ENCODE assay signal across 8 mouse cellular contexts in genomic region chr19:6969665-6970381, GRCm38 (mm10). TPM values are rescaled to one million over a fixed set of nuclear protein-coding genes. Genes with fewer than 3 reads are reported as not detected.
DNase-seq lines count a peak whose midpoint lies in the region; ATAC-seq and TF ChIP-seq lines count a peak whose summit lies in the region.

No protein-coding gene starts in this region.

- TF ChIP-seq CTCF in left cerebral cortex, adult 2 months (IDR thresholded peaks at IDR 0.05), result peak; percentile 59

- H3K4me2 ChIP-seq in intestine, embryonic 16.5 days (ENCODE audit: low read depth, low read length), result peak overlapping the region; percentile 80
- H3K4me2 ChIP-seq in neural tube, embryonic 13.5 days, result peak overlapping the region; percentile 54

- no peaks in the 10 kb centered on the region for H3K27me3 ChIP-seq in intestine, embryonic 16.5 days (replicated peaks; ENCODE audit: control insufficient read depth, insufficient read depth, low read length)
- peaks cover 27% of the 10 kb centered on the region for H3K27me3 ChIP-seq in neural tube, embryonic 13.5 days

- H3K27ac ChIP-seq in left cerebral cortex, adult 2 months, result no peak overlapping the region
- H3K27ac ChIP-seq in intestine, embryonic 16.5 days (ENCODE audit: low read length), result peak overlapping the region; percentile 96
- H3K27ac ChIP-seq in neural tube, embryonic 13.5 days (replicated peaks), result peak overlapping the region; percentile 73

- peak overlapping the region; percentile 94 for H3K9ac ChIP-seq in intestine, embryonic 16.5 days (ENCODE audit: low read depth, low read length)
- H3K9ac ChIP-seq in neural tube, embryonic 13.5 days, result peak overlapping the region; percentile 69

- no peaks in the 10 kb centered on the region for H3K9me3 ChIP-seq in intestine, embryonic 16.5 days (ENCODE audit: control insufficient read depth, low read length)
- H3K9me3 ChIP-seq in neural tube, embryonic 13.5 days, result no peaks in the 10 kb centered on the region

- intact Hi-C loops in left cerebral cortex, adult 2 months (cut with DNase I), result loop anchor here (2.0 kb wide), 1 partner anchor 17 kb away; no protein-coding TSS in a partner anchor
- intact Hi-C loops in gastrocnemius, postnatal 36 days (cut with DNase I), result loop anchor here (2.0 kb wide), 1 partner anchor 45 kb away; the partner anchor contains the start of gene Catsperz

- H3K36me3 ChIP-seq in intestine, embryonic 16.5 days (ENCODE audit: control insufficient read depth, insufficient read depth, low read length), result peaks cover 16% of the 10 kb centered on the region
- no peaks in the 10 kb centered on the region for H3K36me3 ChIP-seq in neural tube, embryonic 13.5 days

- H3K4me1 ChIP-seq in intestine, embryonic 16.5 days (ENCODE audit: control insufficient read depth, insufficient read depth, low read length), result peaks cover 51% of the 10 kb centered on the region
- peaks cover 40% of the 10 kb centered on the region for H3K4me1 ChIP-seq in neural tube, embryonic 13.5 days (replicated peaks)

- peak; percentile 51 to 54 for DNase-seq in left cerebral cortex, adult 2 months (ENCODE audit: extremely low spot score in 1 of 2, low spot score in 2 of 2)
- DNase-seq in left cerebral cortex, adult 9 months (ENCODE audit: low spot score in 2 of 2), result no peak
- DNase-seq in gastrocnemius, postnatal 36 days, result peak; percentile 69 to 78
- peak; percentile 68 to 80 for DNase-seq in lung, adult 18-20 months
- peak; percentile 81 for DNase-seq in urinary bladder, postnatal 25 days (ENCODE audit: low spot score)

- ATAC-seq in common myeloid progenitor, adult 5-6 weeks (replicated peaks; ENCODE audit: low read depth, poor library complexity, severe bottlenecking), result peak; percentile 40; the same call in 1 of the 2 replicates
- ATAC-seq in intestine, embryonic 16.5 days, result peak; percentile 57
- peak; percentile 8; the same call in 1 of the 2 replicates for ATAC-seq in neural tube, embryonic 13.5 days (ENCODE audit: low read depth)

- peak overlapping the region; percentile 49 for H3K4me3 ChIP-seq in left cerebral cortex, adult 2 months
- peak overlapping the region; percentile 83 for H3K4me3 ChIP-seq in intestine, embryonic 16.5 days (ENCODE audit: low read length)
- H3K4me3 ChIP-seq in neural tube, embryonic 13.5 days, result peak overlapping the region; percentile 44

- under 1% methylated on average over 55 of the region's 55 CpGs for WGBS in intestine, embryonic 16.5 days
- WGBS in neural tube, embryonic 13.5 days, result under 1% methylated on average over 41 of the region's 55 CpGs

RNA-seq across cellular contexts. Expression of gene Ppp1r14b, which starts 4.9 kb away (rescaled TPM):
- 10 to 100 TPM; 62.4 to 65.6 TPM for total RNA-seq in left cerebral cortex, adult 2 months (2021)
- total RNA-seq in common myeloid progenitor, adult 5-6 weeks (2017), result 119 and 184 TPM in 2 replicates
- total RNA-seq in gastrocnemius, postnatal 36 days (2021), result 100 to 1,000 TPM; 105 to 128 TPM
- 57.9 and 58.2 TPM in 2 replicates for polyA plus RNA-seq in intestine, embryonic 16.5 days (2015; fragmentation: Nextera tagmentation; extraction: Ambion mirVana)
- 191 and 211 TPM in 2 replicates for polyA plus RNA-seq in neural tube, embryonic 13.5 days (2015; fragmentation: Nextera tagmentation; extraction: Ambion mirVana)

RNA-seq across cellular contexts. Expression of gene Plcb3, which starts 6.4 kb away (rescaled TPM):
- 10 to 100 TPM; 11.1 to 12.1 TPM for total RNA-seq in left cerebral cortex, adult 2 months (2021)
- total RNA-seq in common myeloid progenitor, adult 5-6 weeks (2017), result 7.5 and 10.6 TPM in 2 replicates
- 10 to 100 TPM in 1 of 2 experiments, 1 to 10 TPM in 1; 8.1 to 10.7 TPM for total RNA-seq in gastrocnemius, postnatal 36 days (2021)
- 198 and 222 TPM in 2 replicates for polyA plus RNA-seq in intestine, embryonic 16.5 days (2015; fragmentation: Nextera tagmentation; extraction: Ambion mirVana)
- polyA plus RNA-seq in neural tube, embryonic 13.5 days (2015; fragmentation: Nextera tagmentation; extraction: Ambion mirVana), result 23.8 and 27.3 TPM in 2 replicates

RNA-seq across cellular contexts. Expression of gene Fkbp2, which starts 10.5 kb away (rescaled TPM):
- 100 to 1,000 TPM; 106 to 108 TPM for total RNA-seq in left cerebral cortex, adult 2 months (2021)
- total RNA-seq in common myeloid progenitor, adult 5-6 weeks (2017), result 136 and 154 TPM in 2 replicates
- 10 to 100 TPM in 1 of 2 experiments, 1 to 10 TPM in 1; 7.5 to 11.6 TPM for total RNA-seq in gastrocnemius, postnatal 36 days (2021)
- polyA plus RNA-seq in intestine, embryonic 16.5 days (2015; fragmentation: Nextera tagmentation; extraction: Ambion mirVana), result 176 and 195 TPM in 2 replicates
- 104 and 120 TPM in 2 replicates for polyA plus RNA-seq in neural tube, embryonic 13.5 days (2015; fragmentation: Nextera tagmentation; extraction: Ambion mirVana)

RNA-seq across cellular contexts. Expression of gene Vegfb, which starts 17.6 kb away (rescaled TPM):
- 100 to 1,000 TPM in 1 of 2 experiments, 10 to 100 TPM in 1; 89.4 to 101 TPM for total RNA-seq in left cerebral cortex, adult 2 months (2021)
- 6.0 and 16.6 TPM in 2 replicates for total RNA-seq in common myeloid progenitor, adult 5-6 weeks (2017)
- 100 to 1,000 TPM; 140 to 153 TPM for total RNA-seq in gastrocnemius, postnatal 36 days (2021)
- polyA plus RNA-seq in intestine, embryonic 16.5 days (2015; fragmentation: Nextera tagmentation; extraction: Ambion mirVana), result 18.3 and 21.5 TPM in 2 replicates
- 37.2 and 39.3 TPM in 2 replicates for polyA plus RNA-seq in neural tube, embryonic 13.5 days (2015; fragmentation: Nextera tagmentation; extraction: Ambion mirVana)

RNA-seq across cellular contexts. Expression of gene Dnajc4, which starts 22.5 kb away (rescaled TPM):
- 10 to 100 TPM; 28.2 to 28.9 TPM for total RNA-seq in left cerebral cortex, adult 2 months (2021)
- 5.4 and 7.9 TPM in 2 replicates for total RNA-seq in common myeloid progenitor, adult 5-6 weeks (2017)
- total RNA-seq in gastrocnemius, postnatal 36 days (2021), result 10 to 100 TPM; 31.1 to 36.4 TPM
- polyA plus RNA-seq in intestine, embryonic 16.5 days (2015; fragmentation: Nextera tagmentation; extraction: Ambion mirVana), result 26.9 and 29.5 TPM in 2 replicates
- 21.5 and 23.0 TPM in 2 replicates for polyA plus RNA-seq in neural tube, embryonic 13.5 days (2015; fragmentation: Nextera tagmentation; extraction: Ambion mirVana)

Comparison
In these comparisons a context has a peak if more than half of its experiments do, and no peak if none do; other contexts are left out.
1. DNase-seq: peak in left cerebral cortex, adult 2 months (2 of 2), gastrocnemius, postnatal 36 days (2 of 2), lung, adult 18-20 months (2 of 2) and urinary bladder, postnatal 25 days (single experiment); none in left cerebral cortex, adult 9 months (0 of 2).
2. RNA of gene Fkbp2, which starts 10.5 kb away (total RNA-seq): 136 to 154 TPM in common myeloid progenitor, adult 5-6 weeks and 106 to 108 TPM in left cerebral cortex, adult 2 months; 7.5 to 11.6 TPM in gastrocnemius, postnatal 36 days; every median in the first group is over 4 times any median in the second.
3. Peak in every context shown above with its lines, with median percentiles within 50 percentile points of each other: H3K4me3 ChIP-seq and ATAC-seq.